Mouse (Mus musculus) bone marrow, adult 2 months (tissue): Measurements from ENCODE around the gene Anxa7.

Experiments used
- CTCF ChIP-seq: fragments of 200-500 bp; IDR thresholded peaks from 2 replicates; pipeline ENCODE4 v1.5.1; 2011; ENCODE audit warnings: low read length, control low read depth; ENCODE audit not compliant: control insufficient read depth, insufficient read depth
- POLR2A ChIP-seq: fragments of 200-500 bp; IDR thresholded peaks from 2 replicates; pipeline ENCODE4 v1.6.1; 2011; ENCODE audit warnings: low read depth, mild to moderate bottlenecking, control low read depth, low read length, borderline replicate concordance; ENCODE audit not compliant: control insufficient read depth

GRCm38 (mm10) chr14:20436976-20437375 lies 43.0 kb downstream of the Anxa7 start:
- TF ChIP-seq POLR2A, result no peak
- TF ChIP-seq CTCF, result no peak
